Mouse (Mus musculus) kidney, postnatal 0 days (tissue): Measurements from ENCODE around the gene H2afx. TPM values are rescaled to one million over a fixed set of nuclear protein-coding genes. Genes with fewer than 3 reads are reported as not detected.

Source experiments
- ATAC-seq: fragments of 200-750 bp; cut with Nextera tagmentation; replicated peaks from 2 replicates; pipeline ENCODE4 v1.8.0; 2017; ENCODE audit warnings: low read depth, moderate number of reproducible peaks, moderate TSS enrichment, moderate library complexity; ENCODE audit not compliant: low FRiP score
- DNase-seq: peaks from one replicate; pipeline ENCODE4 v3.0.0-alpha.2; 2016; ENCODE audit warnings: low spot score
- H3K27ac ChIP-seq: fragments of 300-500 bp; sonication (generic); 2 replicates; pipeline ENCODE4 v1.5.1; 2014; ENCODE audit warnings: mild to moderate bottlenecking
- H3K27me3 ChIP-seq: fragments of 300-500 bp; sonication (generic); 2 replicates; pipeline ENCODE4 v1.6.1; 2014; ENCODE audit warnings: low read length, mixed read lengths; ENCODE audit not compliant: insufficient read depth
- H3K36me3 ChIP-seq: fragments of 300-500 bp; sonication (generic); 2 replicates; pipeline ENCODE4 v1.6.1; 2014; ENCODE audit warnings: low read length, mixed read lengths; ENCODE audit not compliant: insufficient read depth
- H3K4me1 ChIP-seq: fragments of 300-500 bp; sonication (generic); replicated peaks from 2 replicates; pipeline ENCODE4 v1.6.1; 2014; ENCODE audit warnings: antibody characterized with exemption, low read length, mixed read lengths; ENCODE audit not compliant: insufficient read depth
- H3K4me2 ChIP-seq: fragments of 300-500 bp; sonication (generic); 2 replicates; pipeline ENCODE4 v1.6.1; 2014; ENCODE audit warnings: mild to moderate bottlenecking, low read length, moderate library complexity, mixed read lengths
- H3K4me3 ChIP-seq: fragments of 300-500 bp; sonication (generic); replicated peaks from 2 replicates; pipeline ENCODE4 v1.5.1; 2014; ENCODE audit warnings: low read depth, low read length
- H3K9ac ChIP-seq: fragments of 300-500 bp; sonication (generic); 2 replicates; pipeline ENCODE4 v1.6.1; 2014; ENCODE audit warnings: low read depth, low read length
- H3K9me3 ChIP-seq: fragments of 300-500 bp; sonication (generic); replicated peaks from 2 replicates; pipeline ENCODE4 v1.6.1; 2016; ENCODE audit warnings: low read length, inconsistent platforms, mixed read lengths
- CTCF ChIP-seq: IDR thresholded peaks from 2 replicates; pipeline ENCODE4 v1.5.1; 2016; ENCODE audit warnings: antibody characterized with exemption, low read depth, mild to moderate bottlenecking, moderate library complexity
- WGBS: fragments of 180-500 bp; shearing (Covaris S2); extraction: QIAGEN DNeasy Blood & Tissue Kit; methylation state at CpG from one replicate; pipeline ENCODE4 v1.1.7; 2014; 5-methylcytosine and 5-hydroxymethylcytosine counted together
- polyA plus RNA-seq: library from polyadenylated mRNA; unstranded; fragments of >200 nt; fragmentation: Nextera tagmentation; extraction: Ambion mirVana; gene quantifications from 2 replicates; pipeline ENCODE4 v1.2.1, GENCODE M21; 2015

H2afx gene
- polyA plus RNA-seq, 1 experiment from 2014 or later = 186 TPM

GRCm38 (mm10) chr9:44343290-44343689 is 8.8 kb downstream of the H2afx start:
- TF ChIP-seq CTCF = no peak
- H3K27ac ChIP-seq = peak overlapping the region; percentile 89; the same call in 1 of the 2 replicates
- peak overlapping the region; percentile 68 for H3K4me2 ChIP-seq
- no peaks in the 10 kb centered on the region for H3K27me3 ChIP-seq
- H3K4me3 ChIP-seq = peak overlapping the region; percentile 60
- no peak for DNase-seq
- H3K36me3 ChIP-seq = peaks cover 10% of the 10 kb centered on the region
- WGBS = 3% methylated on average over 6 of the region's 6 CpGs
- peaks cover 5% of the 10 kb centered on the region; the same call in 1 of the 2 replicates for H3K4me1 ChIP-seq
- H3K9me3 ChIP-seq = no peaks in the 10 kb centered on the region
- no peak for ATAC-seq
- peak overlapping the region; percentile 63 for H3K9ac ChIP-seq

- H3K27me3 ChIP-seq = no peaks in the 10 kb centered on the region
- H3K9me3 ChIP-seq = no peaks in the 10 kb centered on the region
- H3K4me3 ChIP-seq = peak within 1 kb of the TSS; percentile 60
- no peak for TF ChIP-seq CTCF
- peaks cover 5% of the 10 kb centered on the region; the same call in 1 of the 2 replicates for H3K4me1 ChIP-seq
- peak within 1 kb of the TSS; percentile 89 for H3K27ac ChIP-seq
- H3K4me2 ChIP-seq = peak within 1 kb of the TSS; percentile 68
- DNase-seq (peak; percentile 96), ATAC-seq (peak; percentile 92)
- under 1% methylated on average over 39 of the region's 39 CpGs for WGBS
- H3K9ac ChIP-seq = peak within 1 kb of the TSS; percentile 63
- peaks cover 14% of the 10 kb centered on the region for H3K36me3 ChIP-seq
These were observed 9.4 kb downstream of the H2afx start, which contains the start of gene Hmbs for GRCm38 (mm10) chr9:44343781-44344421. Gene Hmbs, minus strand, starts transcription at chr9:44344228.

DNA sequence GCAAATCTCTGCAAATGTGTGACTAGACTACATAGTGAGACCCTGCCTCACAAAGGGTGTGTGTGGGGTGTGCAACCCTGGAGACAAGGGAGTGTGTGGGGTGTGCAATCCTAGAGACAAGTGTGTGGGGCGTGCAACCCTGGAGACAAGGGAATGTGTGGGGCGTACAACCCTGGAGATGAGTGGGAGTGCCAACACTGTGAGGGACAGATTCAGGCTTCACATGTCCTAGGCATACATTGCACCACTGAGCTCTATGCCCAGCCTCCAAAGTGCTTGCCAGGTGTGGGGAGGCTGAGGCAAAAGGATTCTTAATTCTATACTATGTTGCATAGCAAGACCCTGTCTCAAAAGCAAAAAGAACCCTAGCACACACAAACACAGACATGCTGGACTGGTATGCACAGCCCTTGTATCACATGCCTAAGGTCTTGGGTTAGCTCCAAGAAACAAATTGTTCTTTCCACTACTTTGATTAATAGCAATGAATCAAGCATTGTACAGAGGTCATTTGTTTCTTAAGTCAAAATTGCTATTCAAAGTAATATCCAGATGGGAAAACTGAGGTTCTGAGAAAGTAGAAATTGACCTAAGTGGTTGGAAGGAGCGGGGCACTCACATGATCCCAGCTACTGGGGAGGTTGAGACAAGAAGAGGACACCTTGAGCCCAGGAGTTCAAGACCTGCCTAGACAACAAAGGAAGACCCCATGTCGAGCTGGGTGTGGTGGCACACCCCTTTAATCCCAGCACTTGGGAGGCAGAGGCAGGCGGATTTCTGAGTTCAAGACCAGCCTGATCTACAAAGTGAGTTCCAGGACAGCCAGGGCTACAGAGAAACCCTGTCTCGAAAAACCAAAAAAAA is 11.3 kb downstream of the H2afx start:
- H3K9me3 ChIP-seq = no peaks in the 10 kb centered on the region
- H3K4me3 ChIP-seq = no peak overlapping the region
- 81% methylated on average over 6 of the region's 6 CpGs for WGBS
- H3K27ac ChIP-seq = no peak overlapping the region
- H3K4me1 ChIP-seq = peaks cover 5% of the 10 kb centered on the region; the same call in 1 of the 2 replicates
- no peak for TF ChIP-seq CTCF
- no peaks in the 10 kb centered on the region for H3K27me3 ChIP-seq
- H3K4me2 ChIP-seq = no peak overlapping the region
- peaks cover 23% of the 10 kb centered on the region for H3K36me3 ChIP-seq
- ATAC-seq (no peak), DNase-seq (no peak)
- no peak overlapping the region for H3K9ac ChIP-seq

- Histone ChIP-seq H3K9ac (no peak overlapping the region), H3K27ac (no peak overlapping the region), H3K36me3 (peaks cover 30% of the 10 kb centered on the region), H3K9me3 (no peaks in the 10 kb centered on the region), H3K4me2 (no peak overlapping the region), H3K27me3 (no peaks in the 10 kb centered on the region), H3K4me1 (peaks cover 5% of the 10 kb centered on the region; the same call in 1 of the 2 replicates), H3K4me3 (no peak overlapping the region)
- no peak for TF ChIP-seq CTCF
- WGBS = 91% methylated on average over 9 of the region's 9 CpGs
- no peak for DNase-seq
- ATAC-seq = no peak
These were observed 12.7 kb downstream of the H2afx start for GRCm38 (mm10) chr9:44347166-44347565.

DNA sequence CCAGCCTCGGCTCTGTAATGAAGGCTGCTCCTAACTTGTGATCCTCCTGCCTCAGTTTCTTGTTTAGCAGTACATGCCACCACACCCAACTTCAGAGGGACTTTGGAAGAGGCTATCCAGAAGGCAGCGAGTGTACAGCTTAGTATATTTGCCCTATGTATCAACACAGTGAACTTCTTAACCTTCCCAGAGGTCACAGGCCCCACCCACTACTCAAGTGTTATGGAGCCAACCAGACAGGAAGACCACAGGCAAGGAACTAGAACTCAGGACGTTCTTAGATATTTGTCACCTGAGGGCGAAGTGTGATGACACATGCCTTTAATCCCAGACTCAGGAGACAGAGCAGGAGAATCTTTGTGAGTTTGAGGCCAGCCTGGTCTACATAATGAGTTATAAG is 13.1 kb downstream of the H2afx start:
- Histone ChIP-seq H3K4me2 (no peak overlapping the region), H3K4me3 (no peak overlapping the region), H3K27me3 (no peaks in the 10 kb centered on the region), H3K4me1 (0 out of 2 replicates have a peak, but pooled peaks cover 5% of the 10 kb centered on the region), H3K27ac (no peak overlapping the region), H3K36me3 (peaks cover 34% of the 10 kb centered on the region), H3K9me3 (no peaks in the 10 kb centered on the region), H3K9ac (no peak overlapping the region)
- TF ChIP-seq CTCF = no peak
- no peak for ATAC-seq
- WGBS = 93% methylated on average over 4 of the region's 4 CpGs
- DNase-seq = no peak

GRCm38 (mm10) chr9:44348546-44348945 is 14.1 kb downstream of the H2afx start:
- peak; percentile 34 for TF ChIP-seq CTCF
- no peak overlapping the region for H3K27ac ChIP-seq
- ATAC-seq = no peak
- no peaks in the 10 kb centered on the region for H3K4me1 ChIP-seq
- H3K4me3 ChIP-seq = no peak overlapping the region
- H3K9ac ChIP-seq = no peak overlapping the region
- H3K36me3 ChIP-seq = peaks cover 36% of the 10 kb centered on the region
- 95% methylated on average over 4 of the region's 4 CpGs for WGBS
- H3K27me3 ChIP-seq = no peaks in the 10 kb centered on the region
- no peak overlapping the region for H3K4me2 ChIP-seq
- DNase-seq = no peak
- no peaks in the 10 kb centered on the region for H3K9me3 ChIP-seq
